Mouse (Mus musculus) large intestine, adult 2 months (tissue): ENCODE measurements around the gene Cnot8. TPM values are rescaled to one million over a fixed set of nuclear protein-coding genes. Genes with fewer than 3 reads are reported as not detected.

Source experiments
- DNase-seq: peaks from one replicate; pipeline ENCODE4 v3.0.0-alpha.2; 2012; ENCODE audit warnings: low read depth, low spot score
- WGBS: fragments of 180-500 bp; shearing (Covaris S2); methylation state at CpG from one replicate; pipeline ENCODE4 v1.1.7; 2018; 5-methylcytosine and 5-hydroxymethylcytosine counted together
- polyA plus RNA-seq: library from polyadenylated mRNA; depleted of rRNA; stranded (reverse); fragments of >200 nt; gene quantifications from 2 replicates; pipeline ENCODE4 v1.2.3, GENCODE M21; 2012

Cnot8 gene
- polyA plus RNA-seq, 1 experiment = 41.2 TPM

- no peak for DNase-seq
These were observed 1.2 kb upstream of the Cnot8 start for GRCm38 (mm10) chr11:58102581-58103343.

GRCm38 (mm10) chr11:58103344-58103653 lies 654 bp upstream of the Cnot8 start:
- no peak for DNase-seq
- WGBS = 68% methylated on average over 13 of the region's 13 CpGs

More at GRCm38 (mm10) chr11:58102581-58103343, 1.2 kb upstream of the Cnot8 start:
- 77% methylated on average over 9 of the region's 9 CpGs for WGBS

GRCm38 (mm10) chr11:58104351-58104791 lies 418 bp downstream of the Cnot8 start:
- under 1% methylated on average over 24 of the region's 24 CpGs for WGBS
- DNase-seq = no peak

GRCm38 (mm10) chr11:58107009-58107408 lies 3.1 kb downstream of the Cnot8 start:
- DNase-seq = no peak
- WGBS = 35% methylated on average over 3 of the region's 3 CpGs

- WGBS = 74% methylated on average over 4 of the region's 4 CpGs
- no peak for DNase-seq
These were observed 3.8 kb downstream of the Cnot8 start for GRCm38 (mm10) chr11:58107664-58108337.

GRCm38 (mm10) chr11:58116560-58116959 lies 12.6 kb downstream of the Cnot8 start:
- WGBS = 73% methylated on average over 1 of the region's 1 CpGs
- DNase-seq = no peak

GRCm38 (mm10) chr11:58117044-58117652 lies 13.2 kb downstream of the Cnot8 start:
- WGBS = 82% methylated on average over 10 of the region's 10 CpGs
- DNase-seq = no peak

GRCm38 (mm10) chr11:58120655-58121054 lies 16.7 kb downstream of the Cnot8 start:
- 66% methylated on average over 3 of the region's 3 CpGs for WGBS
- DNase-seq = no peak

GRCm38 (mm10) chr11:58121351-58121750 lies 17.4 kb downstream of the Cnot8 start:
- WGBS = 88% methylated on average over 9 of the region's 9 CpGs
- DNase-seq = no peak

GRCm38 (mm10) chr11:58123711-58124110 lies 19.8 kb downstream of the Cnot8 start:
- no peak for DNase-seq
- 86% methylated on average over 2 of the region's 2 CpGs for WGBS

GRCm38 (mm10) chr11:58125021-58125420 lies 21.1 kb downstream of the Cnot8 start:
- no peak for DNase-seq
- 76% methylated on average over 11 of the region's 11 CpGs for WGBS

GRCm38 (mm10) chr11:58126397-58127160 lies 22.6 kb downstream of the Cnot8 start:
- DNase-seq = no peak
- 54% methylated on average over 7 of the region's 7 CpGs for WGBS

- no peak for DNase-seq
- WGBS = 78% methylated on average over 2 of the region's 2 CpGs
These were observed 23.6 kb downstream of the Cnot8 start for GRCm38 (mm10) chr11:58127544-58127943.

- DNase-seq = no peak
- 26% methylated on average over 6 of the region's 6 CpGs for WGBS
These were observed 25.4 kb downstream of the Cnot8 start for GRCm38 (mm10) chr11:58129302-58129843.

GRCm38 (mm10) chr11:58132026-58132425 lies 28.1 kb downstream of the Cnot8 start:
- 92% methylated on average over 3 of the region's 3 CpGs for WGBS

GRCm38 (mm10) chr11:58134869-58135268 lies 30.9 kb downstream of the Cnot8 start:
- DNase-seq = no peak

More at GRCm38 (mm10) chr11:58132026-58132425, 28.1 kb downstream of the Cnot8 start:
- no peak for DNase-seq

- no peak for DNase-seq
These were observed 31.3 kb downstream of the Cnot8 start for GRCm38 (mm10) chr11:58135296-58135695.

- DNase-seq = no peak
- WGBS = 92% methylated on average over 6 of the region's 6 CpGs
These were observed 32.7 kb downstream of the Cnot8 start for GRCm38 (mm10) chr11:58136677-58137076.

GRCm38 (mm10) chr11:58138821-58139220 lies 34.9 kb downstream of the Cnot8 start:
- DNase-seq = no peak
- 94% methylated on average over 11 of the region's 11 CpGs for WGBS

GRCm38 (mm10) chr11:58139466-58139865 lies 35.5 kb downstream of the Cnot8 start:
- WGBS = 90% methylated on average over 3 of the region's 3 CpGs
- no peak for DNase-seq
